In genomic region chr2:22789576-22789975, GRCm38 (mm10) we compare ENCODE assay signal across 19 mouse cellular contexts. TPM values are rescaled to one million over a fixed set of nuclear protein-coding genes. Genes with fewer than 3 reads are reported as not detected.
DNase-seq lines count a peak whose midpoint lies in the region; ATAC-seq lines count a peak whose summit lies in the region.
"Had no signal": no experiment of that assay in that cellular context is flagged by ENCODE, and none has a peak within 500 bp of the region (broad histone marks: within the 10 kb centered on the region; RNA-seq: fewer than 3 reads in every experiment).

No protein-coding gene starts in this region.

- DNase-seq in right cerebral cortex, postnatal 4 days: no peak
- DNase-seq in heart, adult 8-10 months (ENCODE audit: low spot score): no peak
- DNase-seq in kidney, postnatal 4 days: no peak
- no peak for DNase-seq in layer of hippocampus, adult 9-10 months (ENCODE audit: low spot score)
- DNase-seq: adrenal gland, adult 8-10 months; adrenal gland, postnatal 14 days; adrenal gland, postnatal 36 days; cerebellum, adult 11 months; cerebellum, adult 18-20 months; cerebellum, adult 8-10 months; cerebellum, adult 9-11 months; cerebellum, postnatal 14 days; cerebellum, postnatal 36 days; embryo, embryonic 11 days had no signal

- ATAC-seq in granulocyte monocyte progenitor cell, adult 5-6 weeks (replicated peaks; ENCODE audit: poor library complexity, severe bottlenecking): peak; percentile 64
- ATAC-seq in megakaryocyte, adult 5-6 weeks (ENCODE audit: poor library complexity, severe bottlenecking): peak; percentile 54
- ATAC-seq in monocyte, adult 5-6 weeks (replicated peaks; ENCODE audit: insufficient number of reproducible peaks, low FRiP score, low TSS enrichment, poor library complexity, severe bottlenecking): peak; percentile 16; the same call in 1 of the 2 replicates
- ATAC-seq: forebrain, embryonic 14.5 days; forebrain, embryonic 16.5 days had no signal

RNA-seq across cellular contexts. Expression of gene Apbb1ip, which starts 15.7 kb away (rescaled TPM):
- total RNA-seq in granulocyte monocyte progenitor cell, adult 5-6 weeks (2014; fragmentation: Nextera tagmentation): 110 and 134 TPM in 2 replicates
- total RNA-seq in granulocyte monocyte progenitor cell, adult 5-6 weeks (2017): 18.7 and 22.9 TPM in 2 replicates
- 194 and 206 TPM in 2 replicates for total RNA-seq in megakaryocyte, adult 5-6 weeks (2015)
- 27.6 and 49.7 TPM in 2 replicates for total RNA-seq in megakaryocyte, adult 5-6 weeks (2017)
- 58.1 to 181 TPM (median 70.4 TPM) in 3 replicates for total RNA-seq in monocyte, adult 5-6 weeks (2017)
- 1 to 10 TPM; 1.9 to 4.7 (median 3.8) TPM for total RNA-seq in heart, adult 8-10 months (2022)
